Mouse (Mus musculus) thymus, postnatal 0 days (tissue): ENCODE measurements around the gene Prtg. TPM values are rescaled to one million over a fixed set of nuclear protein-coding genes. Genes with fewer than 3 reads are reported as not detected.

Source experiments
- DNase-seq: peaks from one replicate; pipeline ENCODE4 v3.0.0-alpha.2; 2015; ENCODE audit warnings: low spot score
- polyA plus RNA-seq: library from polyadenylated mRNA; unstranded; fragments of >200 nt; fragmentation: Nextera tagmentation; extraction: Ambion mirVana; gene quantifications from 2 replicates; pipeline ENCODE4 v1.2.1, GENCODE M21; 2015

Gene Prtg
- 0.13 and 0.17 TPM in 2 replicates for polyA plus RNA-seq

GRCm38 (mm10) chr9:72806731-72807419, at the start of gene Prtg:
Gene Prtg (plus strand): TSS chr9:72806874.
- peak; percentile 22 for DNase-seq

DNA sequence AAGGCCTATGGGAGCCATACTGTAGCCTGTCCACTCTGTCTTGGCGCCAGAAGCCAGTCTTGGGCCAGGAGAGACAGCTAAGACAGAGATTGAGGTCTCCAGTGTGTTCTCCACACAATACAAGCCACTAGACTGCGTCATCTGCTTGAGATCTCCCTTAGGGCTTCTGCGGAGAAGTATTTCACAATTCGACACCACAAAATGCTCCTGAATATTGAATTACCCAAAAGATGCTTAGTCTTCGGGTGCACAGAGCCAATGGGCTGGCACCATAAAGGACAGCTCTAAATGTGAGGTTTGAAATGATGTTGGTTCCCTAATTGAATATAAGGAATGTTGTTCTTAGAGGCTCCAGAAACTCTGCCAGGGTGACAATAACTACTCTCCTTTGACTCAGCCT, 49.5 kb upstream of the Prtg start:
- DNase-seq, result no peak

DNA sequence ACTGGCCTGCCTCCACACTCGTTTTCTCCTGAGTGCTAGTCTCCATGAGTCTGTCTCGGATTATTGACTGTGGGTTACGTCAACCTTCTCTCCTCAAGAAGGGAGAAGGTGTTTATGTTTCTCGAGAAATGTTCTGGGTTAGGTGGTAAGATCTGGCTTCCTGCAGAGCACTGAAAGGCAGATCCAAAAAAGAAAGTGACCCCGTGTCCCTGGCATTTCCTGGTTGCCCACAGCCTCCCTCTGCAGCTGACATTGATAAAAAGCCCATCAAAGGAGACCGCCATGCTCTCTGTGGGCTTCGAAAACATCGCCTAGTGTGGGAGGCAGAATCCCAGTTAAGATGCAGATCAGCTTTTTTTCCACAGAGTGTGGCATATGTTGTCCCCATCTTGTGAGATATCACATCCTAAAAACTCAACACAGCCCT, 48.0 kb upstream of the Prtg start:
- no peak for DNase-seq

DNA sequence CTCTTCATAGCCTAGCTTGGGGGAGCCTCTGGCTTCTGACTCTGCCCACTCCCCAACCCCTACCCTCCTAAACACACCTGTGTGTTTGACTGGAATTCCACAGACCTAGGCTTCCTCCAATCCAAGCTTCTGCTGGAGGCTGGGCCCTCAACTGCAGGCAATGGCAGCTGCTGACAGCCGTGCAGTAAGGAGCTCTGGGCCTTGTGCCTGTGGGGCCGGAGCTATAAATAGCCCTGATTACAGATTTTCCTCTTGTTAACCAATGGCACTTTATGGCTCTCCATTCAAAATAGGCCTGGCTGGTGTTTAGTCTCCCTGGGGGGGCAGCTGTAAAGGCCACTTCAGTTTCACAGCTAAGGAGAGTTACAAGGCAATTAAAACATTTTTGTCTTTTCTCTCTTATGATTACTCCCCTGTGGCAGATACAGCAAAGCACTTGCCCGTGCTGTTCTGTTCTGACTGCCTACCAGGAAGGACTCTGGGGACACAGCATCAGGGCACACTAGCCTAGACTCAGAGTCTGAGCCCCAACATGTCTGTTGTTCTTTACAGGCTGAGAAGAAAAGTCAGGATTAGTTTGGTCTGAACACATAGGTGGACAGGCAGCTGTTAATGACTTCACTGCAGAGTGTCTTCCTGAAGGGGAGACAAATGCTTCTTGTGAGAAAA, 43.5 kb upstream of the Prtg start:
- no peak for DNase-seq

DNA sequence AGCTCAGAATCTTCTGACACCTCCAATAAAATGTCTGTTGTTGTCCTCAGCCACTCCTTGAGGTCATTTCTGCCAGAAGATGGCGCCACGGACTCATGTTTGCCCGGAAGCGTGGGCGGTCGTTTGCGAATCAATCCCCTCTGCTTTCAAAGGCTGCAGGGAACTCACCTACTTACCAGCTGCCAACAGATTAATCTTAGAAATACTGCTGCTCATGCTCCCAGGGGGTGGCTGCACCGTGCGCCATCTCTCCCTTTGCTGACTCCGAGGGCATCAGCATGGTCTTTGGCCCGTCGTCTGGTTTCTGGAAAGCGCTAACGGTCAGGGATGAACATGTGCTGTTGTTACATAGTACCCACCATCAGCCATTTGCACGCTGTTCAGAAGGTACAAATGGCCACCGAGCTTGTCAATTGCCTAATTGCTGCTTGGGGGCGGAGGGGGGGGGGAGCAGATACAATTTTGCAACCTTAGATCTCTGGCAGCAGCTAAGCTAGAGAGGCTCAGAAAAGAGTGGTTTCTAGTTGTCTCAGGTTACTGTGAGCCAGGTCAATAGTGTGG, 39.8 kb upstream of the Prtg start:
- peak; percentile 91 for DNase-seq

DNA sequence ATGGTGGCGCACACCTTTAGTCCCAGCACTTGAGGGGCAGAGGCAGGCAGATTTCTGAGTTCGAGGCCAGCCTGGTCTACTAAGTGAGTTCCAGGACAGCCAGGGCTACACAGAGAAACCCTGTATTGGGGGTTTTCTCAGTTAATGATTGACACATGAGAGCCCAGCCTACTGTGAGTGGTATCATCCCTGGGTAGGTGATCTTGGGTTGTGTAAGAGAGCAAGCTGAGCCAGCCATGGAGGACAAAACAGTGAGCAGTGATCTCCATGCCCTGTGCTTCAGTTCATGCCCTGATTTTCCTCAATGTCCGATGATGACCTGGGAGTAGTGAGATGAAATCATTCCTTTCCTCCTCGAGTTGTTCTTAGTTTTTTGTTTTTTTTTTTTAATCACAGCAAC, 31.7 kb upstream of the Prtg start:
- no peak for DNase-seq

GRCm38 (mm10) chr9:72779004-72779403, 27.7 kb upstream of the Prtg start:
- no peak for DNase-seq

DNA sequence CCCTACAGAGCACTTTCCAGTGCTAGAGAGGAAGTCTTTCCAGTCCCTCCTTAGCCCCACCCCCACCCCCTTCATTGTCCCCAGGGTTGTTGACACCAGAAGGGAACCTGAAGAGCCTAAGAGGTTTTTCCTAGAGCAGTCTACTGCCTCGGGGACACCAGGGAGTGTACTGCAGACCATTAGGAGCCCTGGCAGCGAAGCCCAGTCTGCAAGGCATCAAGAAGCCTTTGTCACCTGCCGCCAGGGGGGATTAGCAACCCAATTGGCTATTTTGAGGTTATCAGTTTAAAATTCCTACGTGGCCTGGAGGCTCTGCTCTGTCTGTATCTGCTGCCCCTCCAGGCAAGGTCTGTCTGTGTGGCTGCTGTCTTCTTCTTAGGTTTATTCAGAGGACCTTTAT, 26.9 kb upstream of the Prtg start:
- no peak for DNase-seq

- no peak for DNase-seq
These were observed 26.0 kb upstream of the Prtg start for GRCm38 (mm10) chr9:72780694-72781093.

DNA sequence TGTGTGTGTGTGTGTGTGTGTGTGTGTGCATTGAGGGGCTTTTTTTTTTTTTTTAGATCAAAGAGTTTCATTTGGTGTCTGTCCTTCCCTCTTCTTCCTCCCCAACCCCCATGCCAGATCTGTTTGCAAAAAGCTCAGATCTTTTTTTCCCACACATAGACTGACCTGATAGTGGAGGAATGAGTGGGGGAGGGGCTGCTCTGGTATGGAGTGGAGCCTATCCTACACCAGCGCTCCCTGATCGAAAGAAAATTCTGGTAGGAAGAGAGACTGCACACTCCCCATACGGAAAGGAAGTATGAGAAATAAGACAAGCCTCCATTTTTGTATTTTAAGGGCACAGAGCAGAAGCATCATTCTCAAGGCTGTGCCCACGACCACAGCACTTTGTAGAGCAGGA, 25.2 kb upstream of the Prtg start:
- no peak for DNase-seq

GRCm38 (mm10) chr9:72782121-72782520, 24.6 kb upstream of the Prtg start:
- DNase-seq, result no peak

DNA sequence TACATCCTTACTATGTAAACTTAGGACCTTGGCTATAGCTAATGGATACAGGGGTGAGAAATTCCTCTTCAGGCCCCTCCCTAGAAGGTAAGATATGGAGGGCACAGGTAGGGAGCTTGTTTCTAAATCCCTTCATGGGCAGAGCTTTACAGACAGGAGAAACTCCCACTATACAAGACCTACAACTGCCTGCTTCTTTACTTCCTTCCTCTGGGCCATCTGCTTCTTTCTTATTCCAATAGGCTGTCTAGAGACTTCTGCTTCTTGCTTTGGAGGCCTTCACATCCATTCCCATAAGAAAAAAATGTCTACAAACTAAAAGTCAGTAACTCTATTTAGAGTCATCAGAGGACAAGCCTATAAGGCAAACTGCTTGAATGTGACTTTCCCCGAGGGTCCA, 18.9 kb upstream of the Prtg start:
- DNase-seq, result no peak

GRCm38 (mm10) chr9:72790530-72791212, 16.0 kb upstream of the Prtg start:
- DNase-seq, result no peak

GRCm38 (mm10) chr9:72791213-72791582, 15.5 kb upstream of the Prtg start:
- no peak for DNase-seq

DNA sequence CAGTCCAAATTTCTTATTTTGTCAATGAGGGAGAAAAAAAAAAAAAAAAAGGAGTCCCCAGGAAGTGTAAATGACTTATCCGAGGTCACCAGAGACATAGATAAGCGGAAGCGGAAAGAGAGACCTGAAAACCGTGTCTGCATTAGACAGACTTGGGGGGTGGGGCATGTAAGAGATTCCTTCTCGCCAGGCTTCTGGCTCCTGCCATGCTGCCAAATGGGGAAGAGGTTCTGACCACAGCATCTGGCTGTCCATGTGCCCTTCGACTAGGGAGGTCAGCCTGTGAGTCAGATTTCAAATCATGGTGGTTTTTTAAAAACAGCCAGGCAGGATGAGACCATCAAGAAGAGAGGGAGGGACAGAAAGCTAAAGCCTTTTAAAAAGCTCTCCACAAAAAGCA, 15.0 kb upstream of the Prtg start:
- DNase-seq, result no peak

DNA sequence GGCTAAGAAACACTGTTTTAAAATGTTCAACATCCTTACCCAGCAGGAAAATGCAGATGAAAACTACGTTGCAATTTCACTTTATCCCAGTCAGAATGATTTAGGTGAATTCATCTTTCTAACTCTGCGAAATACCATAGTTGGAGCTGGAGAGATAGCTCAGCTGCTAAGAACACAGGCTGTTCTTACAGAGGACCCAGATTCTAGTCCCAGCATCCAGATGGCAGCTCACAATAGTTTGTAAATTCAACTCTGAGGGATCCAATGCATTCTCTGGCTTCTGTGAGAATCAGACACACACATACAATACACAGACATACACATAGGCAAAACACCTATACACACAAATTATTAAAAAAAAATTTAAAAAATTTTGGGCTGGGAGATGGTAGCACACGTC, 11.4 kb upstream of the Prtg start:
- no peak for DNase-seq

DNA sequence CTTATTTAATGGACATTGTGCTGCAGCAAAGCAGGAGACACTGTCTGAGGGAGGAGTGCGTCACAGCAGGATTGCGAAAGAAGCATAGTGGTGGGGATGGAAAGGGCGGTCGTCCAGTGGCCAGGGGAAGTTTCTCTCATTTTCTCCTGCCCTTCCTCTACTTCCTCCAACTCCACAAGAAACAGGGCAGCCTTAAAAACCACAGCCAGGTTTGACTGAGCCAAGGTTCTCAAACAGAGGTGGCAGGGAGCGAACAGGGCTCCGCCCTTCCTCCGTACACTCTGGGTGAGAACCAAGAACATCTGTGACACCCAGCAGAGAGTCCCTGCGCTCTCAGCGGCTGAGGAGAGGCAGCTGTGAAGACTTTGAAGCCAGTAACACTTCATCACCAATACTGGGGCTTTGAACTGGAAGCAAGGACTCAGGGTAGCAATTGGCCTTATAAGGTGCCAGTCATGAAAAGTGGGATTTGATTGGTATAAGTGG, 9.5 kb upstream of the Prtg start:
- peak; percentile 86 for DNase-seq

DNA sequence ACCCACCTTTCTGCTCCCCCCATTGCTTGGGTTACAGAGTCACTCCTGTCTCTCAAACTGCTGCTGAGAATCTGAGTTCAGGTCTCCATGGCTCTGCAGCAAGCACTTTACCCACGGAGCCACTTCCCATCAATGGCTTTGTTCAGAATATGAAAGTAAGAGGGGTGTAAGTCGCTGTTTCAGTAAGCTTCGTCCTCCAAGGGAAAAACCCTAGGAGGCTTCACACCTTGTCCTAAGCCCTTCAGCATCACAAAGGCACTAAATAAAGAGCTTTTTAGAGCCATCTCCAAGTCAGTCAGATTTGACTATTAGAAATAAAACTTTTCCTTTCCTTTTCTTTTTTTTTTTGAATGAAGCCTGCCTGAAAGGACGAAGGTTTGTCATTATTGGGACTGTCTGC, 3.4 kb upstream of the Prtg start:
- DNase-seq, result no peak

DNA sequence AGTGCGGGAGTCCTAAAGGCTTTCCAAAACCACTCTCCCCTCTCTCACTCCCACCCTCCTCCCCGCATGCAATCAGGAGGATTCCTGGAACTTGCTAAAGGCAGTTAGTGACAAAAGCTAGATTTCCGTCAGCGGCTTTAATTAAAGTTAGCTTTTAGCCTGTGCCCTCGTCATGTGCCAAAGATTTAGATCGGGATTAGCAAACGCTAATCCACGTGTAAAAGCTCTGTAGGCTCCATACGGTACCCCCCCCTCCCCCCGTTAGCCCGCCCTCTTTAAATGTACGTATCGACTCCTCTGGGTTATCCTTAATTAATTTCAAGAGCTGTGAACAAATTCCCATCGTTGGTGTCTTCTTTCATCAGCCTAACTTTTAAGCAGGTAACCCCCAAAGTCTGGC, 528 bp upstream of the Prtg start:
- no peak for DNase-seq

DNA sequence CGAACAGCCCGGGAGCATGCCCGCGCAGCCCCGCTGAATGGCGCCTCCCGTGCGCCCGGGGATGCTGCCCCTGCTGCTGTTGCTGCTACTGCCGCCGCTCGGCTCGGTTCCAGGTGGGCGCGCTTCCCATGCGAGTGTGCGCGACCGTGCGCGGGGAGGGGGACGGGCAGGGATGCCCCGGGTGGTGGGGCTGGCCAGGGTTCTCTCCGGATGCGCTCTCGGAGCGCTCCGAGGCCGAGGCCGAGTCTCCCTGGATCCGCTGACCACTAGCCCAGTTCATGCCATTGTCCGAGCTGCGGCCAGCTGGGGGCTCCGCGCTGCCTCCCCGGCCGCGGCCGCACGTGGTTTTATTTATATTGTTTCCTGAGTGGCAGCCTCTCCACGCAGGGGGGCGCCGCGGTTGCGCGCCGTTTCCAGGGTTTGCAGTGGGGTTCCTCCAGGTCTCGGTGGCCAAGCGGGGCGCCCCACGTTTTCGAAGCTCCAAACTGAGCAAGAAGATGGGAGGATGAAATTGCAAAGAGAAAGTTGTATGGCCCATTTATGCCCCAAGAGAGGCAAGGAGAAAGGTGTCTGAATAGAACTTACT, 839 bp downstream of the Prtg start:
- peak; percentile 55 for DNase-seq

DNA sequence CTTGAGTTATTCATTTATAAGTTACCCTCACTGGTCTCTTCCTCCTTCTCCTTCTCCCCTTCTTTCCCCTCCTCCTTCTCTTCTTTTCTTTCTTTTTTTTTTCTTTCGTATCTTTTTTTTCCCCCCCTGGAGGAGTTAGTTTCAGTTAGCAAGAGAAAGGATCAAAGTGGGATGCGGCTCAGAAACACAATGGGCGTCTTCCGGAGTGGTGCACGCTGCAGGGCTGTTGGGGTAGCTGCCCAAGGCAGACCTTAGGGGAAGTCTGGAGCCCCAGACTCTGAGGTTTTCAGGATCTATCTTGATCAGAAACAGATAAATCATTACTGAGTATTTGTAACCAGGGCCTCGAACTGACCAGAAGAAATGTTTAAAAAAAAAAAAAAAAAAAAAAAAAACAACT, 1.5 kb downstream of the Prtg start:
- DNase-seq, result peak; percentile 39

- DNase-seq, result no peak
These were observed 1.9 kb downstream of the Prtg start for GRCm38 (mm10) chr9:72808586-72808985.
